Mouse (Mus musculus) small intestine, adult 10 weeks (tissue): ENCODE results near the gene Nrsn1. TPM values are rescaled to one million over a fixed set of nuclear protein-coding genes. Genes with fewer than 3 reads are reported as not detected.

Experiments
- polyA plus RNA-seq: library from polyadenylated mRNA; stranded (reverse); fragments of 350-450 nt; fragmentation: Illumina TruSeq; extraction: RNeasy Lipid Tissue Mini Kit (QIAGEN cat#74804); gene quantifications from one replicate; pipeline ENCODE4 v1.2.3, GENCODE M21; 2014; ENCODE audit warnings: low replicate concordance

Gene Nrsn1
- polyA plus RNA-seq, result 4.8 TPM

DNA sequence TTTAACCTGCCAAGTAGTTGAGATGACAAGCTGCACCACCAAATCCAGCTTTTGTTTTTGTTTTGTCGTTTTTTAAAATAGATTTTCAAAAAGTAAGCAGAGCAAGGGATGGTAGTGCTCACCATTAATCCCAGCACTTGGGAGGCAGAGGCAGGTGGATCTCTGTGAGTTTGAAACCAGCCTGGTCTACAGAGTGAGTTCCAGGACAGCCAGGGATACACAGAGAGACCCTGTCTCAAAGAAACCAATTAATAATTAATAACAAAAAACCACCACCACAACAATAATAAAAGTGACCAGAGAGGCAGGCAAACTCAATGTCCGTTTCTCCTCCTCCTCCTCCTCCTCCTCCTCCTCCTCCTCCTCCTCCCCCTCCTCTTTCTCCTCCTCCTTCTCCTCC lies at the start of gene Nrsn1:
TSS of gene Nrsn1 (minus strand) at position 101 of the 400 bp plus-strand sequence.

Other genes starting within 250 kb of the Nrsn1 start
- gene Dcdc2a, start 214.5 kb downstream of the Nrsn1 start, polyA plus RNA-seq, result 0.22 TPM